Mouse (Mus musculus) MEL-GATA-1-ER (cell line): ENCODE measurements around the gene Drc1.

ENCODE experiments used
- DNase-seq: peaks from one replicate; pipeline ENCODE4 v3.0.0-alpha.2; 2012; ENCODE audit warnings: low read depth; ENCODE audit errors: extremely low read depth

Gene Drc1

DNA sequence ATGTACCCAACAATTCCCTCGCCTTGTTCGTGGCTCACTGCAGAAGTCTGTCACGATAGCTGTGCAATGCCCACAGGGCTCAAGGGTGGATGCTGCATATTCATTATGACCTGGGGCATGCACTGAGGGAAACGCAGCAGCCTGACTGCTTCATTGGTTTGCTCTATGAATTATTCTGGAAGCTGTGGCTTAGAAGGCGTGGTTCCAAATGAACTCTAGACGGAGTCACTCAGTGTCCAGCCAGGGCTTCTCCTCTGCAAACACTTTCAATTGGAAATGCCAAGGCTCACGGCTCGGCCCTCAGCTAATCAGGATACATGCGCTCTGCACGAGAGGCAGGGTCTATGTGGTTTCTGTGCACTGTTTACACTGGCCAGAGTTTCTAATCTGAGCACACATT is 130.3 kb downstream of the Drc1 start:
- no peak for DNase-seq

DNA sequence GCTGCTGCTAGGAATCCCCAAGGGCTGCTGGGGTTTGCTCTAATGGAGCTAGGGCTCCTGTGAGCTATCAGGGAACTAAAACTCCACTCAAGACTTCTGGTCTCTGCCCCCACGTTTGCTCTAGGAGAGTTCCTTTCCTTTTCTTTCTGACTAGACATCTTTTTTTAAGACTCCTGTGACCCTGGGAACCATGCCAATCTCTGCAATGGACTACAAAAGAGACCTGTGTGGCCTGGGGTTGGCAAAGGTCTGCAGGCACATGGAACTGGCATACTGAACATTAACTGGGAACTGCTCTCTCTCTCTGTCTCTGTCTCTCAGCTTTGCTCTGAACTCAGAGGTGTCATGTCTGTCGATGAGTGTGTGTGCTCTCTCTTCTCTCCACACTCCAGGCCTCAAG is 134.2 kb downstream of the Drc1 start:
- no peak for DNase-seq

DNA sequence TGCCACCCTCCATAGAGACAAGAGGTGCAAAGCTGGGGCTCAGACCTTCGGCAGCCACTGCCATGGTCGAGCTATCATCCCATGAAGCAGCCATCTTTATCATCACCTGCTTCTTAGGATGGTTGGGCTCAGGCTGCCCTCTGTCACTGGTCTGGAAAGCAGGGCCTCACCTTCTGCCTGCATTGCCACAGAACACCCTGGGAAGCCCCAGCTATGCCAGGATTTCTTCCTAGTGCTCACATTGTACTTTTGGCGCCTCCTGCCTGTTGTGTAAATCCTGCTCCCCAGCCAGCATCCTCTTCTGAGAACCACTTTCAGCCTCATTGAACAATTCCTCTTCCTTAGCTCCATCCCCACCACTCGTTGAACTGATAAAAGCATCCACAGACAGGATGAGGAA is 134.7 kb downstream of the Drc1 start:
- DNase-seq = no peak
